Mouse (Mus musculus): ENCODE data around the gene Ascl1. TPM values are rescaled to one million over a fixed set of nuclear protein-coding genes. Genes with fewer than 3 reads are reported as not detected.

Gene Ascl1
- polyA plus RNA-seq (2014; fragmentation: Illumina TruSeq; extraction: RNeasy Lipid Tissue Mini Kit (QIAGEN cat#74804); ENCODE audit: low read depth, low replicate concordance): not detected

GRCm38 (mm10) chr10:87493576-87493975 lies at the start of gene Ascl1:
TSS of gene Ascl1 (minus strand) at chr10:87493660.

GRCm38 (mm10) chr10:87521646-87522045 lies 28.2 kb upstream of the Ascl1 start, which contains the start of gene Pah:
TSS of gene Pah (plus strand) at chr10:87521795.

Other genes with a start within 250 kb of the Ascl1 start
- gene Pah, start 28.1 kb upstream of the Ascl1 start, polyA plus RNA-seq (2014; fragmentation: Illumina TruSeq; extraction: RNeasy Lipid Tissue Mini Kit (QIAGEN cat#74804); ENCODE audit: low read depth, low replicate concordance): 3,147 TPM